Mouse (Mus musculus) ES-E14 (cell line): ENCODE measurements around the gene Trmt44. TPM values are rescaled to one million over a fixed set of nuclear protein-coding genes. Genes with fewer than 3 reads are reported as not detected.

Experiments
- DNase-seq: peaks from one replicate; pipeline ENCODE4 v3.0.0-alpha.2; 2013; ENCODE audit warnings: low read depth, low spot score
- H3K27ac ChIP-seq: 2 replicates; pipeline ENCODE4 v1.5.1; 2012; ENCODE audit warnings: low read depth, mild to moderate bottlenecking, low read length, moderate library complexity, mixed read lengths; ENCODE audit not compliant: poor library complexity, insufficient read depth, severe bottlenecking
- H3K36me3 ChIP-seq: 2 replicates; pipeline ENCODE4 v1.6.1; 2012; ENCODE audit warnings: mild to moderate bottlenecking, low read length, moderate library complexity, mixed read lengths; ENCODE audit not compliant: control insufficient read depth, poor library complexity, insufficient read depth, severe bottlenecking
- H3K4me1 ChIP-seq, 2 experiments: fragments of 150-350 bp in 1 of 2; sonication (generic) in 1 of 2; 2 replicates each; pipeline ENCODE4 v1.6.1; 2012; ENCODE audit warnings: low read length in 2 of 2, mild to moderate bottlenecking in 1 of 2, mixed read lengths in 1 of 2; ENCODE audit not compliant: control insufficient read depth in 2 of 2, insufficient read depth in 2 of 2, poor library complexity in 1 of 2
- H3K4me3 ChIP-seq, 2 experiments: fragments of 150-350 bp in 1 of 2; sonication (generic) in 1 of 2; 2 replicates each; pipeline ENCODE4 v1.5.1; 2012; ENCODE audit warnings: low read length in 2 of 2, low read depth in 1 of 2, mild to moderate bottlenecking in 1 of 2, mixed read lengths in 1 of 2; ENCODE audit not compliant: insufficient read depth in 1 of 2, poor library complexity in 1 of 2, severe bottlenecking in 1 of 2
- H3K9ac ChIP-seq: 2 replicates; pipeline ENCODE4 v1.6.1; 2012; ENCODE audit warnings: low read depth, mild to moderate bottlenecking, low read length, mixed read lengths; ENCODE audit not compliant: poor library complexity, insufficient read depth, severe bottlenecking
- H3K9me3 ChIP-seq: fragments of 150-350 bp; sonication (generic); 2 replicates; pipeline ENCODE4 v1.6.1; 2012; ENCODE audit warnings: low read depth, mild to moderate bottlenecking, low read length; ENCODE audit not compliant: control insufficient read depth, insufficient read depth
- CHD2 ChIP-seq: IDR thresholded peaks from 2 replicates; pipeline ENCODE4 v1.6.1; 2014; ENCODE audit warnings: mild to moderate bottlenecking, low read depth, low read length, inconsistent platforms
- HCFC1 ChIP-seq: IDR thresholded peaks from 2 replicates; pipeline ENCODE4 v1.6.1; 2012; ENCODE audit warnings: low read length, inconsistent platforms, borderline replicate concordance; ENCODE audit not compliant: insufficient read depth
- MAFK ChIP-seq: IDR thresholded peaks from 2 replicates; pipeline ENCODE4 v1.6.1; 2014; ENCODE audit warnings: mild to moderate bottlenecking, low read depth, low read length, inconsistent platforms; ENCODE audit not compliant: insufficient read depth
- ZC3H11A ChIP-seq: IDR thresholded peaks from 2 replicates; pipeline ENCODE4 v1.6.1; 2012; ENCODE audit warnings: low read depth, mild to moderate bottlenecking, inconsistent platforms, low read length, borderline replicate concordance
- ZNF384 ChIP-seq: IDR thresholded peaks from 2 replicates; pipeline ENCODE4 v1.6.1; 2012; ENCODE audit warnings: low read depth, low read length, inconsistent platforms
- in situ Hi-C, 2 experiments: fragments of 600-800 bp; cut with MboI; formaldehyde crosslinking; loops; one replicate each; pipeline ENCODE4 v1.15.1; 2025; ENCODE audit warnings: low sequenced_read_pairs in 2 of 2, inconsistent platforms in 1 of 2; ENCODE audit not compliant: unreplicated experiment in 2 of 2
- total RNA-seq: library from RNA; depleted of rRNA; stranded (reverse); fragments of 300-350 nt; gene quantifications from 2 replicates; pipeline ENCODE4 v1.2.3, GENCODE M21; 2012

Trmt44 gene
- total RNA-seq, 1 experiment, result 15.1 TPM

GRCm38 (mm10) chr5:35612722-35613121, 37.9 kb upstream of the Trmt44 start:
- no peak for TF ChIP-seq HCFC1
- TF ChIP-seq CHD2, result no peak
- TF ChIP-seq MAFK, result no peak
- no peak for TF ChIP-seq ZC3H11A
- no peak for TF ChIP-seq ZNF384
- no peak for DNase-seq
- in situ Hi-C loops, result no loop called here
- Histone ChIP-seq H3K27ac (no peak overlapping the region), H3K4me1 (peaks cover 0 to 2% of the 10 kb centered on the region in 2 experiments; a peak in 1 of 4 replicates), H3K4me3 (no peak overlapping the region), H3K36me3 (no peaks in the 10 kb centered on the region), H3K9ac (no peak overlapping the region), H3K9me3 (no peaks in the 10 kb centered on the region)

- DNase-seq, result no peak
- TF ChIP-seq HCFC1 (no peak), CHD2 (no peak), MAFK (no peak), ZC3H11A (no peak), ZNF384 (no peak)
- no peaks in the 10 kb centered on the region for H3K36me3 ChIP-seq
Observed at GRCm38 (mm10) chr5:35611900-35612299, 37.0 kb upstream of the Trmt44 start.

GRCm38 (mm10) chr5:35611170-35611569, 36.3 kb upstream of the Trmt44 start:
- TF ChIP-seq CHD2, result no peak
- no peak for TF ChIP-seq ZNF384
- TF ChIP-seq MAFK, result no peak
- TF ChIP-seq HCFC1, result no peak
- TF ChIP-seq ZC3H11A, result no peak
- no peak for DNase-seq
- Histone ChIP-seq H3K4me3 (no peak overlapping the region), H3K36me3 (no peaks in the 10 kb centered on the region), H3K27ac (no peak overlapping the region), H3K9ac (no peak overlapping the region), H3K9me3 (no peaks in the 10 kb centered on the region), H3K4me1 (peaks cover 0 to 2% of the 10 kb centered on the region in 2 experiments; a peak in 1 of 4 replicates)
- in situ Hi-C loops, result no loop called here

More at GRCm38 (mm10) chr5:35611900-35612299, 37.0 kb upstream of the Trmt44 start:
- Histone ChIP-seq H3K27ac (no peak overlapping the region), H3K9ac (no peak overlapping the region), H3K9me3 (no peaks in the 10 kb centered on the region), H3K4me1 (peaks cover 0 to 2% of the 10 kb centered on the region in 2 experiments; a peak in 1 of 4 replicates), H3K4me3 (no peak overlapping the region)
- in situ Hi-C loops, result no loop called here

GRCm38 (mm10) chr5:35610381-35610780, 35.5 kb upstream of the Trmt44 start:
- no peak for DNase-seq
- in situ Hi-C loops, result no loop called here
- no peak overlapping the region for H3K27ac ChIP-seq
- H3K9ac ChIP-seq, result no peak overlapping the region
- H3K4me1 ChIP-seq, result peaks cover 0 to 2% of the 10 kb centered on the region in 2 experiments; a peak in 1 of 4 replicates
- no peaks in the 10 kb centered on the region for H3K36me3 ChIP-seq
- TF ChIP-seq ZC3H11A, result no peak
- TF ChIP-seq MAFK, result no peak
- no peak for TF ChIP-seq CHD2
- TF ChIP-seq HCFC1, result no peak
- TF ChIP-seq ZNF384, result no peak
- no peak overlapping the region for H3K4me3 ChIP-seq
- H3K9me3 ChIP-seq, result no peaks in the 10 kb centered on the region
